ENCODE assay signal across 26 mouse cellular contexts in genomic region chr19:6264945-6265344, GRCm38 (mm10). TPM values are rescaled to one million over a fixed set of nuclear protein-coding genes. Genes with fewer than 3 reads are reported as not detected.
DNase-seq lines count a peak whose midpoint lies in the region; ATAC-seq and TF ChIP-seq lines count a peak whose summit lies in the region.
"Had no signal": no experiment of that assay in that cellular context is flagged by ENCODE, and none has a peak within 500 bp of the region (broad histone marks: within the 10 kb centered on the region; RNA-seq: fewer than 3 reads in every experiment).

No protein-coding gene starts in this region.

- H3K27ac ChIP-seq in intestine, embryonic 14.5 days (ENCODE audit: low read depth) = peak overlapping the region; percentile 79; the same call in 1 of the 2 replicates
- H3K27ac ChIP-seq in liver, embryonic 13.5 days = no peak overlapping the region
- H3K27ac ChIP-seq in stomach, embryonic 15.5 days = 0 out of 2 replicates have a peak overlapping the region, but pooled peaks have one; percentile 21
- H3K27ac ChIP-seq in hindbrain, embryonic 14.5 days = no peak overlapping the region
- H3K27ac ChIP-seq: forebrain, embryonic 10.5 days; hindbrain, embryonic 13.5 days; kidney, embryonic 15.5 days; midbrain, embryonic 10.5 days; neural tube, embryonic 13.5 days had no signal

- H3K36me3 ChIP-seq in E14TG2a.4 (ENCODE audit: insufficient read depth, low read length) = peaks cover 37% of the 10 kb centered on the region
- H3K36me3 ChIP-seq in intestine, embryonic 14.5 days (ENCODE audit: control insufficient read depth, insufficient read depth, low read length) = peaks cover 25% of the 10 kb centered on the region
- peaks cover 23% of the 10 kb centered on the region for H3K36me3 ChIP-seq in liver, embryonic 13.5 days
- peaks cover 18% of the 10 kb centered on the region for H3K36me3 ChIP-seq in stomach, embryonic 15.5 days
- H3K36me3 ChIP-seq in hindbrain, embryonic 14.5 days (replicated peaks; ENCODE audit: control insufficient read depth, insufficient read depth) = peaks cover 29% of the 10 kb centered on the region

- no peak for TF ChIP-seq CTCF in E14TG2a.4 (conservative IDR thresholded peaks at IDR 0.05; ENCODE audit: low read length)

- 0 out of 2 replicates have a peak overlapping the region, but pooled peaks have one; percentile 57 for H3K9ac ChIP-seq in intestine, embryonic 14.5 days (ENCODE audit: low read length)
- H3K9ac ChIP-seq in liver, embryonic 13.5 days = peak overlapping the region; percentile 55; the same call in 1 of the 2 replicates
- H3K9ac ChIP-seq in stomach, embryonic 15.5 days = no peak overlapping the region
- no peak overlapping the region for H3K9ac ChIP-seq in hindbrain, embryonic 14.5 days
- H3K9ac ChIP-seq: forebrain, postnatal 0 days; kidney, embryonic 15.5 days; neural tube, embryonic 13.5 days had no signal

- ATAC-seq in intestine, embryonic 14.5 days (replicated peaks; ENCODE audit: low FRiP score, low TSS enrichment, low read depth) = no peak
- ATAC-seq in liver, embryonic 13.5 days (ENCODE audit: low read depth) = no peak
- ATAC-seq in stomach, embryonic 15.5 days (ENCODE audit: insufficient read depth, low FRiP score, low read depth) = no peak
- ATAC-seq in hindbrain, embryonic 14.5 days (ENCODE audit: low FRiP score) = no peak
- ATAC-seq: activated CD4-positive, CD25-positive, alpha-beta regulatory T cell, adult 4 months; forebrain, postnatal 0 days; inflammation-experienced regulatory T-cells, adult 6 months; lung, postnatal 0 days; midbrain, embryonic 16.5 days had no signal

- H3K27me3 ChIP-seq in E14TG2a.4 (ENCODE audit: insufficient read depth, low read length) = no peaks in the 10 kb centered on the region
- no peaks in the 10 kb centered on the region for H3K27me3 ChIP-seq in intestine, embryonic 14.5 days (replicated peaks; ENCODE audit: control insufficient read depth, insufficient read depth, low read length)
- H3K27me3 ChIP-seq in liver, embryonic 13.5 days = peaks cover 6% of the 10 kb centered on the region
- H3K27me3 ChIP-seq in stomach, embryonic 15.5 days (replicated peaks) = no peaks in the 10 kb centered on the region
- no peaks in the 10 kb centered on the region for H3K27me3 ChIP-seq in hindbrain, embryonic 14.5 days (ENCODE audit: control insufficient read depth, insufficient read depth, low read length)
- H3K27me3 ChIP-seq: kidney, embryonic 15.5 days; neural tube, embryonic 13.5 days had no signal

- no peak for DNase-seq in intestine, embryonic 14.5 days (ENCODE audit: low spot score)
- no peak for DNase-seq in liver, embryonic 13.5 days
- no peak for DNase-seq in adrenal gland, postnatal 14 days
- no peak for DNase-seq in lung, postnatal 14 days
- no peak for DNase-seq in hindbrain, embryonic 14.5 days (ENCODE audit: low spot score)
- DNase-seq: adrenal gland, adult 8-10 months; cerebellum, adult 8-10 months; forebrain, postnatal 0 days; gastrocnemius, postnatal 14 days; heart, postnatal 36 days; kidney, postnatal 4 days had no signal

- H3K4me1 ChIP-seq in E14TG2a.4 (replicated peaks; ENCODE audit: low read depth, low read length) = peaks cover 82% of the 10 kb centered on the region
- H3K4me1 ChIP-seq in intestine, embryonic 14.5 days (replicated peaks; ENCODE audit: control insufficient read depth, insufficient read depth, low read length) = no peaks in the 10 kb centered on the region
- peaks cover 33% of the 10 kb centered on the region for H3K4me1 ChIP-seq in liver, embryonic 13.5 days (replicated peaks)
- H3K4me1 ChIP-seq in stomach, embryonic 15.5 days = peaks cover 2% of the 10 kb centered on the region; the same call in 1 of the 2 replicates
- H3K4me1 ChIP-seq in hindbrain, embryonic 14.5 days (replicated peaks; ENCODE audit: control insufficient read depth, insufficient read depth, low read length) = no peaks in the 10 kb centered on the region
- H3K4me1 ChIP-seq: hindbrain, embryonic 13.5 days; midbrain, embryonic 10.5 days; neural tube, embryonic 13.5 days had no signal

- peak overlapping the region; percentile 49 for H3K4me3 ChIP-seq in E14TG2a.4 (replicated peaks; ENCODE audit: low read length)
- peak overlapping the region; percentile 29 for H3K4me3 ChIP-seq in intestine, embryonic 14.5 days (ENCODE audit: low read depth, low read length)
- H3K4me3 ChIP-seq in liver, embryonic 13.5 days (replicated peaks) = peak overlapping the region; percentile 46
- peak overlapping the region; percentile 35 for H3K4me3 ChIP-seq in stomach, embryonic 15.5 days (replicated peaks)
- H3K4me3 ChIP-seq in hindbrain, embryonic 14.5 days (replicated peaks; ENCODE audit: low read length) = no peak overlapping the region
- H3K4me3 ChIP-seq: forebrain, embryonic 10.5 days; hindbrain, embryonic 13.5 days; kidney, embryonic 15.5 days; midbrain, embryonic 10.5 days; myocyte; neural tube, embryonic 13.5 days had no signal

- 77% methylated on average over 8 of the region's 8 CpGs for WGBS in intestine, embryonic 14.5 days
- WGBS in liver, embryonic 13.5 days (ENCODE audit: insufficient replicate concordance) = 68% methylated on average over 8 of the region's 8 CpGs
- WGBS in stomach, embryonic 15.5 days = 76% methylated on average over 8 of the region's 8 CpGs
- 83% methylated on average over 8 of the region's 8 CpGs for WGBS in hindbrain, embryonic 14.5 days

- H3K4me2 ChIP-seq in intestine, embryonic 14.5 days (ENCODE audit: low read length) = peak overlapping the region; percentile 45
- peak overlapping the region; percentile 55 for H3K4me2 ChIP-seq in liver, embryonic 13.5 days
- peak overlapping the region; percentile 49 for H3K4me2 ChIP-seq in stomach, embryonic 15.5 days
- H3K4me2 ChIP-seq in hindbrain, embryonic 14.5 days (replicated peaks) = no peak overlapping the region
- H3K4me2 ChIP-seq: hindbrain, embryonic 13.5 days; kidney, embryonic 15.5 days; neural tube, embryonic 13.5 days had no signal

- H3K9me3 ChIP-seq in E14TG2a.4 (ENCODE audit: low read length) = no peaks in the 10 kb centered on the region
- H3K9me3 ChIP-seq in intestine, embryonic 14.5 days (ENCODE audit: control insufficient read depth, low read length) = no peaks in the 10 kb centered on the region
- 0 out of 2 replicates have a peak, but pooled peaks cover 5% of the 10 kb centered on the region for H3K9me3 ChIP-seq in liver, embryonic 13.5 days (replicated peaks)
- no peaks in the 10 kb centered on the region for H3K9me3 ChIP-seq in stomach, embryonic 15.5 days
- no peaks in the 10 kb centered on the region for H3K9me3 ChIP-seq in hindbrain, embryonic 14.5 days (ENCODE audit: control insufficient read depth, low read length)
- H3K9me3 ChIP-seq: hindbrain, embryonic 13.5 days; kidney, embryonic 15.5 days; midbrain, embryonic 10.5 days; neural tube, embryonic 13.5 days had no signal

RNA-seq across cellular contexts. Expression of gene Ehd1, which starts 11.6 kb away (rescaled TPM):
- 46.9 and 47.7 TPM in 2 replicates for polyA plus RNA-seq in intestine, embryonic 14.5 days (2014; fragmentation: Nextera tagmentation; extraction: Ambion mirVana)
- 68.8 and 72.6 TPM in 2 replicates for polyA plus RNA-seq in liver, embryonic 13.5 days (2015; fragmentation: Nextera tagmentation; extraction: Ambion mirVana)
- polyA plus RNA-seq in stomach, embryonic 15.5 days (2015; fragmentation: Nextera tagmentation; extraction: Ambion mirVana) = 67.3 and 73.4 TPM in 2 replicates
- total RNA-seq in adrenal gland, postnatal 14 days (2021) = 116 and 118 TPM in 2 replicates
- polyA plus RNA-seq in hindbrain, embryonic 14.5 days (2014; fragmentation: Nextera tagmentation; extraction: Ambion mirVana) = 80.0 and 84.9 TPM in 2 replicates

RNA-seq across cellular contexts. Expression of gene Atg2a, which starts 23.5 kb away (rescaled TPM):
- polyA plus RNA-seq in intestine, embryonic 14.5 days (2014; fragmentation: Nextera tagmentation; extraction: Ambion mirVana) = 11.6 and 12.9 TPM in 2 replicates
- polyA plus RNA-seq in liver, embryonic 13.5 days (2015; fragmentation: Nextera tagmentation; extraction: Ambion mirVana) = 4.1 and 4.8 TPM in 2 replicates
- 7.6 and 10.6 TPM in 2 replicates for polyA plus RNA-seq in stomach, embryonic 15.5 days (2015; fragmentation: Nextera tagmentation; extraction: Ambion mirVana)
- total RNA-seq in adrenal gland, postnatal 14 days (2021) = 27.5 and 30.6 TPM in 2 replicates
- 14.5 and 14.8 TPM in 2 replicates for polyA plus RNA-seq in hindbrain, embryonic 14.5 days (2014; fragmentation: Nextera tagmentation; extraction: Ambion mirVana)

RNA-seq across cellular contexts. Expression of gene Ppp2r5b, which starts 29.3 kb away (rescaled TPM):
- polyA plus RNA-seq in intestine, embryonic 14.5 days (2014; fragmentation: Nextera tagmentation; extraction: Ambion mirVana) = 24.1 and 27.5 TPM in 2 replicates
- polyA plus RNA-seq in liver, embryonic 13.5 days (2015; fragmentation: Nextera tagmentation; extraction: Ambion mirVana) = 3.5 and 4.9 TPM in 2 replicates
- 20.5 and 23.7 TPM in 2 replicates for polyA plus RNA-seq in stomach, embryonic 15.5 days (2015; fragmentation: Nextera tagmentation; extraction: Ambion mirVana)
- total RNA-seq in adrenal gland, postnatal 14 days (2021) = 64.8 and 67.0 TPM in 2 replicates
- polyA plus RNA-seq in hindbrain, embryonic 14.5 days (2014; fragmentation: Nextera tagmentation; extraction: Ambion mirVana) = 140 and 158 TPM in 2 replicates

RNA-seq across cellular contexts. Expression of gene Gpha2, which starts 38.8 kb away (rescaled TPM):
- polyA plus RNA-seq in intestine, embryonic 14.5 days (2014; fragmentation: Nextera tagmentation; extraction: Ambion mirVana) = 0.53 and 1.1 TPM in 2 replicates
- 0.17 TPM in 1 of 2 replicates, not detected in the other for polyA plus RNA-seq in liver, embryonic 13.5 days (2015; fragmentation: Nextera tagmentation; extraction: Ambion mirVana)
- polyA plus RNA-seq in stomach, embryonic 15.5 days (2015; fragmentation: Nextera tagmentation; extraction: Ambion mirVana) = 0.62 TPM in 2 replicates
- 19.6 and 20.2 TPM in 2 replicates for total RNA-seq in adrenal gland, postnatal 14 days (2021)
- polyA plus RNA-seq in hindbrain, embryonic 14.5 days (2014; fragmentation: Nextera tagmentation; extraction: Ambion mirVana) = not detected in 2 replicates
- total RNA-seq: forebrain, postnatal 0 days; gastrocnemius, postnatal 14 days; heart, adult 8-10 months; heart, postnatal 36 days; left cerebral cortex, postnatal 25 days had no signal
- polyA plus RNA-seq: activated CD4-positive, CD25-positive, alpha-beta regulatory T cell, adult 4 months; forebrain, postnatal 0 days; heart, embryonic 14.5 days; hindbrain, embryonic 13.5 days; inflammation-experienced regulatory T-cells, adult 6 months; midbrain, embryonic 10.5 days; midbrain, embryonic 16.5 days; neural tube, embryonic 13.5 days had no signal

RNA-seq across cellular contexts. Expression of gene Cdc42bpg, which starts 41.3 kb away (rescaled TPM):
- polyA plus RNA-seq in intestine, embryonic 14.5 days (2014; fragmentation: Nextera tagmentation; extraction: Ambion mirVana) = 1.5 and 1.8 TPM in 2 replicates
- 0.14 and 0.16 TPM in 2 replicates for polyA plus RNA-seq in liver, embryonic 13.5 days (2015; fragmentation: Nextera tagmentation; extraction: Ambion mirVana)
- 1.3 and 1.5 TPM in 2 replicates for polyA plus RNA-seq in stomach, embryonic 15.5 days (2015; fragmentation: Nextera tagmentation; extraction: Ambion mirVana)
- 9.9 and 11.5 TPM in 2 replicates for total RNA-seq in adrenal gland, postnatal 14 days (2021)
- 0.56 and 0.63 TPM in 2 replicates for polyA plus RNA-seq in hindbrain, embryonic 14.5 days (2014; fragmentation: Nextera tagmentation; extraction: Ambion mirVana)

Comparison
In these comparisons a context has a peak if more than half of its experiments do, and no peak if none do; other contexts are left out.
1. H3K27ac ChIP-seq: peak in intestine, embryonic 14.5 days (single experiment) and stomach, embryonic 15.5 days (single experiment); none in liver, embryonic 13.5 days (single experiment) and hindbrain, embryonic 14.5 days (single experiment).
2. H3K9ac ChIP-seq: peak in intestine, embryonic 14.5 days (single experiment) and liver, embryonic 13.5 days (single experiment); none in stomach, embryonic 15.5 days (single experiment) and hindbrain, embryonic 14.5 days (single experiment).